Mouse (Mus musculus): ENCODE measurements around the gene Mpp3.
"Not testable (repeated sequence)": the region's sequence is repeated elsewhere in the genome, so short reads cannot be mapped to it uniquely, and the experiment has no call there.

Mpp3 gene

GRCm38 (mm10) chr11:102010140-102010539 lies 18.1 kb downstream of the Mpp3 start:
- DNase-seq (ENCODE audit: low spot score): peak; percentile 28

GRCm38 (mm10) chr11:102008954-102009637 lies 19.2 kb downstream of the Mpp3 start:
- no peak for DNase-seq (ENCODE audit: low spot score)

GRCm38 (mm10) chr11:102008372-102008771 lies 19.9 kb downstream of the Mpp3 start:
- no peak for DNase-seq (ENCODE audit: low spot score)

GRCm38 (mm10) chr11:102006688-102007087 lies 21.6 kb downstream of the Mpp3 start:
- no peak for DNase-seq (ENCODE audit: low spot score)

GRCm38 (mm10) chr11:102006271-102006670 lies 22.0 kb downstream of the Mpp3 start:
- DNase-seq (ENCODE audit: low spot score): no peak

- no peak for DNase-seq (ENCODE audit: low spot score)
Observed at GRCm38 (mm10) chr11:102004251-102004650, 24.0 kb downstream of the Mpp3 start.

GRCm38 (mm10) chr11:101999466-101999865 lies 28.8 kb downstream of the Mpp3 start:
- peak; percentile 42 for DNase-seq (ENCODE audit: low spot score)

GRCm38 (mm10) chr11:101998258-101998657 lies 30.0 kb downstream of the Mpp3 start:
- DNase-seq (ENCODE audit: low spot score): no peak

GRCm38 (mm10) chr11:101995938-101996337 lies 32.3 kb downstream of the Mpp3 start:
- no peak for DNase-seq (ENCODE audit: low spot score)

- no peak for DNase-seq (ENCODE audit: low spot score)
Observed at GRCm38 (mm10) chr11:101994100-101994499, 34.2 kb downstream of the Mpp3 start.

GRCm38 (mm10) chr11:101992411-101992810 lies 35.9 kb downstream of the Mpp3 start:
- no peak for DNase-seq (ENCODE audit: low spot score)

GRCm38 (mm10) chr11:101991813-101992212 lies 36.4 kb downstream of the Mpp3 start:
- no peak for DNase-seq (ENCODE audit: low spot score)

GRCm38 (mm10) chr11:101990244-101990643 lies 38.0 kb downstream of the Mpp3 start:
- no peak for DNase-seq (ENCODE audit: low spot score)

- DNase-seq (ENCODE audit: low spot score): no peak
Observed at GRCm38 (mm10) chr11:101986913-101987312, 41.3 kb downstream of the Mpp3 start, which contains the start of gene Dusp3. Dusp3 (minus strand) TSS chr11:101987013.

- DNase-seq (ENCODE audit: low spot score): peak; percentile 94
Observed at GRCm38 (mm10) chr11:101985990-101986389, 42.3 kb downstream of the Mpp3 start.

GRCm38 (mm10) chr11:101985450-101985849 lies 42.8 kb downstream of the Mpp3 start:
- DNase-seq (ENCODE audit: low spot score): not testable (repeated sequence)

GRCm38 (mm10) chr11:101984054-101985025 lies 43.9 kb downstream of the Mpp3 start, which contains the start of gene Cfap97d1:
Cfap97d1 (plus strand) TSS chr11:101984279.
- DNase-seq (ENCODE audit: low spot score): peak; percentile 96

GRCm38 (mm10) chr11:101983431-101983921 lies 44.8 kb downstream of the Mpp3 start:
- no peak for DNase-seq (ENCODE audit: low spot score)

GRCm38 (mm10) chr11:101982981-101983411 lies 45.3 kb downstream of the Mpp3 start:
- no peak for DNase-seq (ENCODE audit: low spot score)

- DNase-seq (ENCODE audit: low spot score): no peak
Observed at GRCm38 (mm10) chr11:101981850-101982249, 46.4 kb downstream of the Mpp3 start.

- no peak for DNase-seq (ENCODE audit: low spot score)
Observed at GRCm38 (mm10) chr11:101980603-101981157, 47.6 kb downstream of the Mpp3 start.

- no peak for DNase-seq (ENCODE audit: low spot score)
Observed at GRCm38 (mm10) chr11:101979140-101979539, 49.1 kb downstream of the Mpp3 start.

All from embryo, embryonic 10.5 days (tissue).